Mouse (Mus musculus): ENCODE measurements around the gene Arhgef7.
A peak's percentile ranks its signal among the peaks of the same experiment; 100 is the strongest.

Arhgef7 gene

GRCm38 (mm10) chr8:11727651-11728481, at the start of gene Arhgef7:
TSS of gene Arhgef7 (plus strand) at chr8:11727721.
- DNase-seq (ENCODE audit: low spot score in 2 of 2) = no peak

- no peak for DNase-seq (ENCODE audit: low spot score in 2 of 2)
These were observed 43.0 kb upstream of the Arhgef7 start for GRCm38 (mm10) chr8:11684558-11684957.

- no peak for DNase-seq (ENCODE audit: low spot score in 2 of 2)
These were observed 40.3 kb upstream of the Arhgef7 start for GRCm38 (mm10) chr8:11687251-11687650.

- no peak for DNase-seq (ENCODE audit: low spot score in 2 of 2)
These were observed 37.6 kb upstream of the Arhgef7 start for GRCm38 (mm10) chr8:11689945-11690344.

- no peak for DNase-seq (ENCODE audit: low spot score in 2 of 2)
These were observed 36.2 kb upstream of the Arhgef7 start for GRCm38 (mm10) chr8:11691284-11691683.

GRCm38 (mm10) chr8:11691761-11692160, 35.8 kb upstream of the Arhgef7 start:
- no peak for DNase-seq (ENCODE audit: low spot score in 2 of 2)

- DNase-seq (ENCODE audit: low spot score in 2 of 2) = no peak
These were observed 35.1 kb upstream of the Arhgef7 start for GRCm38 (mm10) chr8:11692455-11692854.

GRCm38 (mm10) chr8:11693972-11694371, 33.5 kb upstream of the Arhgef7 start:
- DNase-seq (ENCODE audit: low spot score in 2 of 2) = no peak

- DNase-seq (ENCODE audit: low spot score in 2 of 2) = no peak
These were observed 31.3 kb upstream of the Arhgef7 start for GRCm38 (mm10) chr8:11696176-11696575.

- DNase-seq (ENCODE audit: low spot score in 2 of 2) = no peak
These were observed 30.1 kb upstream of the Arhgef7 start for GRCm38 (mm10) chr8:11697467-11697866.

- DNase-seq (ENCODE audit: low spot score in 2 of 2) = no peak
These were observed 28.0 kb upstream of the Arhgef7 start for GRCm38 (mm10) chr8:11699442-11700001.

GRCm38 (mm10) chr8:11700060-11701032, 27.2 kb upstream of the Arhgef7 start:
- peak; percentile 54 to 82 for DNase-seq (ENCODE audit: low spot score in 2 of 2)

GRCm38 (mm10) chr8:11701033-11701362, 26.5 kb upstream of the Arhgef7 start, which contains the start of gene 1700016D06Rik:
TSS of gene 1700016D06Rik (minus strand) at chr8:11701063.
- DNase-seq (ENCODE audit: low spot score in 2 of 2) = no peak

- no peak for DNase-seq (ENCODE audit: low spot score in 2 of 2)
These were observed 26.1 kb upstream of the Arhgef7 start for GRCm38 (mm10) chr8:11701428-11701827.

GRCm38 (mm10) chr8:11703789-11704188, 23.7 kb upstream of the Arhgef7 start:
- DNase-seq (ENCODE audit: low spot score in 2 of 2) = no peak

- DNase-seq (ENCODE audit: low spot score in 2 of 2) = no peak
These were observed 22.7 kb upstream of the Arhgef7 start for GRCm38 (mm10) chr8:11704716-11705420.

GRCm38 (mm10) chr8:11705818-11706217, 21.7 kb upstream of the Arhgef7 start:
- DNase-seq (ENCODE audit: low spot score in 2 of 2) = no peak

GRCm38 (mm10) chr8:11707701-11708100, 19.8 kb upstream of the Arhgef7 start:
- no peak for DNase-seq (ENCODE audit: low spot score in 2 of 2)

GRCm38 (mm10) chr8:11708815-11709214, 18.7 kb upstream of the Arhgef7 start:
- no peak for DNase-seq (ENCODE audit: low spot score in 2 of 2)

GRCm38 (mm10) chr8:11709542-11709941, 18.0 kb upstream of the Arhgef7 start:
- DNase-seq (ENCODE audit: low spot score in 2 of 2) = no peak

- DNase-seq (ENCODE audit: low spot score in 2 of 2) = no peak
These were observed 17.1 kb upstream of the Arhgef7 start for GRCm38 (mm10) chr8:11710415-11710814.

- DNase-seq (ENCODE audit: low spot score in 2 of 2) = peak; percentile 34 to 59
These were observed 15.3 kb upstream of the Arhgef7 start for GRCm38 (mm10) chr8:11712244-11712643.

Data from spleen, postnatal 10 days (tissue).